Mouse (Mus musculus) lung, embryonic 16.5 days (tissue): ENCODE measurements around the gene Mroh8. TPM values are rescaled to one million over a fixed set of nuclear protein-coding genes. Genes with fewer than 3 reads are reported as not detected.
"Not testable (repeated sequence)": the region's sequence is repeated elsewhere in the genome, so short reads cannot be mapped to it uniquely, and the experiment has no call there.

Experiments
- ATAC-seq: fragments of 200-750 bp; cut with Nextera tagmentation; 2 replicates; pipeline ENCODE4 v1.8.0; 2017; ENCODE audit warnings: low read depth, mild to moderate bottlenecking, moderate library complexity
- H3K27ac ChIP-seq: fragments of 300-500 bp; sonication (generic); 2 replicates; pipeline ENCODE4 v1.5.1; 2014; ENCODE audit warnings: mild to moderate bottlenecking, control low read depth, low read length
- H3K27me3 ChIP-seq: fragments of 300-500 bp; sonication (generic); 2 replicates; pipeline ENCODE4 v1.6.1; 2014; ENCODE audit warnings: low read depth, low read length, mixed read lengths; ENCODE audit not compliant: control insufficient read depth, insufficient read depth
- H3K36me3 ChIP-seq: fragments of 300-500 bp; sonication (generic); 2 replicates; pipeline ENCODE4 v1.6.1; 2014; ENCODE audit warnings: low read length; ENCODE audit not compliant: control insufficient read depth, insufficient read depth
- H3K4me1 ChIP-seq: fragments of 300-500 bp; sonication (generic); replicated peaks from 2 replicates; pipeline ENCODE4 v1.6.1; 2014; ENCODE audit warnings: low read length, mixed read lengths; ENCODE audit not compliant: control insufficient read depth, insufficient read depth
- H3K4me2 ChIP-seq: fragments of 300-500 bp; sonication (generic); 2 replicates; pipeline ENCODE4 v1.6.1; 2014; ENCODE audit warnings: low read depth, low read length, control low read depth
- H3K4me3 ChIP-seq: fragments of 300-500 bp; sonication (generic); 2 replicates; pipeline ENCODE4 v1.5.1; 2014; ENCODE audit warnings: mild to moderate bottlenecking, low read length, control low read depth
- H3K9ac ChIP-seq: fragments of 300-500 bp; sonication (generic); 2 replicates; pipeline ENCODE4 v1.6.1; 2014; ENCODE audit warnings: low read length, control low read depth
- H3K9me3 ChIP-seq: fragments of 300-500 bp; sonication (generic); 2 replicates; pipeline ENCODE4 v1.6.1; 2016; ENCODE audit warnings: low read length; ENCODE audit not compliant: control insufficient read depth
- WGBS: fragments of 180-500 bp; shearing (Covaris S2); extraction: QIAGEN DNeasy Blood & Tissue Kit; methylation state at CpG from one replicate; pipeline ENCODE4 v1.1.7; 2014; 5-methylcytosine and 5-hydroxymethylcytosine counted together
- polyA plus RNA-seq: library from polyadenylated mRNA; unstranded; fragments of >200 nt; fragmentation: Nextera tagmentation; extraction: Ambion mirVana; gene quantifications from 2 replicates; pipeline ENCODE4 v1.2.1, GENCODE M21; 2015

Gene Mroh8
- polyA plus RNA-seq, 1 experiment from 2014 or later = 0.59 TPM

- H3K27ac ChIP-seq = no peak overlapping the region
- no peaks in the 10 kb centered on the region for H3K4me1 ChIP-seq
- no peak overlapping the region for H3K4me2 ChIP-seq
- no peak for ATAC-seq
- no peaks in the 10 kb centered on the region for H3K36me3 ChIP-seq
- H3K4me3 ChIP-seq = no peak overlapping the region
- WGBS = 92% methylated on average over 7 of the region's 7 CpGs
- no peaks in the 10 kb centered on the region for H3K27me3 ChIP-seq
- no peak overlapping the region for H3K9ac ChIP-seq
- peaks cover 2% of the 10 kb centered on the region; the same call in 1 of the 2 replicates for H3K9me3 ChIP-seq
These were observed 67.6 kb downstream of the Mroh8 start for GRCm38 (mm10) chr2:157211731-157212130.

GRCm38 (mm10) chr2:157204366-157205218 is 74.8 kb downstream of the Mroh8 start, which contains the start of gene Rbl1:
TSS of gene Rbl1 (minus strand) at chr2:157204534.
- Histone ChIP-seq H3K4me2 (peak within 1 kb of the TSS; percentile 72), H3K9ac (peak within 1 kb of the TSS; percentile 94), H3K4me3 (peak within 1 kb of the TSS; percentile 91), H3K9me3 (peaks cover 2% of the 10 kb centered on the region; the same call in 1 of the 2 replicates), H3K27me3 (no peaks in the 10 kb centered on the region), H3K27ac (peak within 1 kb of the TSS; percentile 99), H3K36me3 (peaks cover 3% of the 10 kb centered on the region; the same call in 1 of the 2 replicates), H3K4me1 (0 out of 2 replicates have a peak, but pooled peaks cover 4% of the 10 kb centered on the region)
- peak; percentile 92 for ATAC-seq
- WGBS = under 1% methylated on average over 63 of the region's 73 CpGs

- WGBS = under 1% methylated on average over 44 of the region's 49 CpGs
- ATAC-seq = peak; percentile 85
- H3K9me3 ChIP-seq = peaks cover 2% of the 10 kb centered on the region; the same call in 1 of the 2 replicates
- H3K27me3 ChIP-seq = no peaks in the 10 kb centered on the region
- H3K4me1 ChIP-seq = 0 out of 2 replicates have a peak, but pooled peaks cover 4% of the 10 kb centered on the region
- H3K27ac ChIP-seq = peak overlapping the region; percentile 99
- H3K4me3 ChIP-seq = peak overlapping the region; percentile 91
- peak overlapping the region; percentile 94 for H3K9ac ChIP-seq
- peak overlapping the region; percentile 72 for H3K4me2 ChIP-seq
- H3K36me3 ChIP-seq = peaks cover 10% of the 10 kb centered on the region
These were observed 75.6 kb downstream of the Mroh8 start for GRCm38 (mm10) chr2:157203459-157204365.

GRCm38 (mm10) chr2:157203026-157203425 is 76.3 kb downstream of the Mroh8 start:
- Histone ChIP-seq H3K4me1 (0 out of 2 replicates have a peak, but pooled peaks cover 4% of the 10 kb centered on the region), H3K27me3 (no peaks in the 10 kb centered on the region), H3K4me2 (peak overlapping the region; percentile 72), H3K4me3 (peak overlapping the region; percentile 91), H3K9ac (peak overlapping the region; percentile 94), H3K36me3 (peaks cover 13% of the 10 kb centered on the region), H3K27ac (no peak overlapping the region), H3K9me3 (peaks cover 2% of the 10 kb centered on the region; the same call in 1 of the 2 replicates)
- ATAC-seq = no peak

GRCm38 (mm10) chr2:157202361-157202760 is 77.0 kb downstream of the Mroh8 start:
- peak overlapping the region; percentile 49; the same call in 1 of the 2 replicates for H3K9ac ChIP-seq
- peaks cover 13% of the 10 kb centered on the region for H3K36me3 ChIP-seq
- no peak overlapping the region for H3K4me2 ChIP-seq
- no peaks in the 10 kb centered on the region for H3K27me3 ChIP-seq
- H3K27ac ChIP-seq = no peak overlapping the region
- H3K4me1 ChIP-seq = 0 out of 2 replicates have a peak, but pooled peaks cover 4% of the 10 kb centered on the region
- ATAC-seq = no peak
- 70% methylated on average over 6 of the region's 6 CpGs for WGBS
- H3K4me3 ChIP-seq = no peak overlapping the region
- H3K9me3 ChIP-seq = peaks cover 1% of the 10 kb centered on the region; the same call in 1 of the 2 replicates

GRCm38 (mm10) chr2:157201081-157201830 is 78.1 kb downstream of the Mroh8 start:
- WGBS = 85% methylated on average over 6 of the region's 6 CpGs
- no peak overlapping the region; the same call in 1 of the 2 replicates for H3K27ac ChIP-seq
- 0 out of 2 replicates have a peak, but pooled peaks cover 4% of the 10 kb centered on the region for H3K4me1 ChIP-seq
- no peak overlapping the region; the same call in 1 of the 2 replicates for H3K9ac ChIP-seq
- H3K27me3 ChIP-seq = no peaks in the 10 kb centered on the region
- H3K4me2 ChIP-seq = no peak overlapping the region
- no peak for ATAC-seq
- no peak overlapping the region for H3K4me3 ChIP-seq
- H3K9me3 ChIP-seq = no peaks in the 10 kb centered on the region
- H3K36me3 ChIP-seq = peaks cover 17% of the 10 kb centered on the region

GRCm38 (mm10) chr2:157198405-157198804 is 80.9 kb downstream of the Mroh8 start:
- not testable (repeated sequence) for H3K27me3 ChIP-seq, H3K4me2 ChIP-seq, ATAC-seq, H3K9me3 ChIP-seq, H3K27ac ChIP-seq, H3K4me1 ChIP-seq, H3K9ac ChIP-seq, H3K4me3 ChIP-seq
- peaks cover 35% of the 10 kb centered on the region for H3K36me3 ChIP-seq
- WGBS = 96% methylated on average over 11 of the region's 11 CpGs

GRCm38 (mm10) chr2:157190651-157191050 is 88.7 kb downstream of the Mroh8 start:
- Histone ChIP-seq H3K27ac (no peak overlapping the region), H3K9me3 (no peaks in the 10 kb centered on the region), H3K4me3 (no peak overlapping the region), H3K36me3 (peaks cover 71% of the 10 kb centered on the region), H3K4me1 (no peaks in the 10 kb centered on the region), H3K27me3 (no peaks in the 10 kb centered on the region), H3K4me2 (no peak overlapping the region), H3K9ac (no peak overlapping the region)
- 95% methylated on average over 4 of the region's 4 CpGs for WGBS
- no peak for ATAC-seq
